Mouse (Mus musculus) erythroblast, adult 5-6 weeks (primary cell): Measurements from ENCODE around the gene Arhgap15. TPM values are rescaled to one million over a fixed set of nuclear protein-coding genes. Genes with fewer than 3 reads are reported as not detected.

Source experiments
- ATAC-seq: replicated peaks from 2 replicates; pipeline ENCODE4 v1.8.0; 2016; ENCODE audit warnings: moderate number of reproducible peaks, mild to moderate bottlenecking, moderate TSS enrichment, inconsistent platforms; ENCODE audit not compliant: poor library complexity, low FRiP score, severe bottlenecking
- total RNA-seq, 2 experiments: library from RNA; stranded (forward) in 1 of 2; stranded (reverse) in 1 of 2; fragments of 150-400 nt in 1 of 2; fragments of 200-764, 138-1000 nt in 1 of 2; gene quantifications; 2 replicates each; pipeline versions ENCODE4 v1.2.3 to v1.2.4; 2015 to 2017; ENCODE audit warnings: low replicate concordance in 2 of 2

Gene Arhgap15
- total RNA-seq, 2 experiments from 2014 or later, result 17.0 to 32.5 TPM

- no peak for ATAC-seq
Observed at GRCm38 (mm10) chr2:43902403-43902973, 153.9 kb downstream of the Arhgap15 start.

- ATAC-seq, result no peak
Observed at GRCm38 (mm10) chr2:43907496-43907895, 158.9 kb downstream of the Arhgap15 start.

GRCm38 (mm10) chr2:43914104-43914503 lies 165.5 kb downstream of the Arhgap15 start:
- ATAC-seq, result no peak

- no peak for ATAC-seq
Observed at GRCm38 (mm10) chr2:43923863-43924340, 175.3 kb downstream of the Arhgap15 start.

- ATAC-seq, result no peak
Observed at GRCm38 (mm10) chr2:43931687-43932086, 183.1 kb downstream of the Arhgap15 start.

GRCm38 (mm10) chr2:43939196-43939595 lies 190.6 kb downstream of the Arhgap15 start:
- ATAC-seq, result no peak

- ATAC-seq, result no peak
Observed at GRCm38 (mm10) chr2:43945679-43946078, 197.1 kb downstream of the Arhgap15 start.

GRCm38 (mm10) chr2:43949775-43950492 lies 201.3 kb downstream of the Arhgap15 start:
- ATAC-seq, result no peak

GRCm38 (mm10) chr2:43950741-43951140 lies 202.1 kb downstream of the Arhgap15 start:
- ATAC-seq, result no peak

GRCm38 (mm10) chr2:43959189-43959588 lies 210.6 kb downstream of the Arhgap15 start:
- no peak for ATAC-seq

- no peak for ATAC-seq
Observed at GRCm38 (mm10) chr2:43962466-43962865, 213.8 kb downstream of the Arhgap15 start.

GRCm38 (mm10) chr2:43968581-43968980 lies 220.0 kb downstream of the Arhgap15 start:
- no peak for ATAC-seq

- no peak for ATAC-seq
Observed at GRCm38 (mm10) chr2:43977732-43978131, 229.1 kb downstream of the Arhgap15 start.

- ATAC-seq, result no peak
Observed at GRCm38 (mm10) chr2:43978177-43979013, 229.8 kb downstream of the Arhgap15 start.

GRCm38 (mm10) chr2:43986066-43986465 lies 237.4 kb downstream of the Arhgap15 start:
- no peak for ATAC-seq

- no peak for ATAC-seq
Observed at GRCm38 (mm10) chr2:43987919-43988318, 239.3 kb downstream of the Arhgap15 start.

GRCm38 (mm10) chr2:43989850-43990249 lies 241.2 kb downstream of the Arhgap15 start:
- no peak for ATAC-seq

GRCm38 (mm10) chr2:43992510-43992909 lies 243.9 kb downstream of the Arhgap15 start:
- no peak for ATAC-seq

GRCm38 (mm10) chr2:44002454-44002853 lies 253.8 kb downstream of the Arhgap15 start:
- no peak for ATAC-seq

- no peak for ATAC-seq
Observed at GRCm38 (mm10) chr2:44010249-44010648, 261.6 kb downstream of the Arhgap15 start.

GRCm38 (mm10) chr2:44013388-44013787 lies 264.8 kb downstream of the Arhgap15 start:
- no peak for ATAC-seq
